Mouse (Mus musculus) E14TG2a.4 (cell line): Measurements from ENCODE around the gene Ttf1.
A peak's percentile ranks its signal among the peaks of the same experiment; 100 is the strongest.

Experiments used
- H3K27me3 ChIP-seq: 2 replicates; pipeline ENCODE4 v1.6.1; 2014; ENCODE audit warnings: low read length, control low read depth; ENCODE audit not compliant: insufficient read depth
- H3K36me3 ChIP-seq: 2 replicates; pipeline ENCODE4 v1.6.1; 2014; ENCODE audit warnings: low read length, control low read depth; ENCODE audit not compliant: insufficient read depth
- H3K4me1 ChIP-seq: replicated peaks from 2 replicates; pipeline ENCODE4 v1.6.1; 2014; ENCODE audit warnings: low read depth, low read length, control low read depth
- H3K4me3 ChIP-seq: replicated peaks from 2 replicates; pipeline ENCODE4 v1.5.1; 2014; ENCODE audit warnings: mild to moderate bottlenecking, low read length
- H3K9me3 ChIP-seq: 2 replicates; pipeline ENCODE4 v1.6.1; 2014; ENCODE audit warnings: low read length, control low read depth
- CTCF ChIP-seq: conservative IDR thresholded peaks from 2 replicates; pipeline ENCODE4 v1.5.1; 2014; ENCODE audit warnings: low read length
- NANOG ChIP-seq: IDR thresholded peaks from 2 replicates; pipeline ENCODE4 v1.6.1; 2014; ENCODE audit warnings: borderline replicate concordance, low read length, mixed read lengths
- POU5F1 ChIP-seq: IDR thresholded peaks from 2 replicates; pipeline ENCODE4 v1.6.1; 2014; ENCODE audit warnings: low read length, borderline replicate concordance

Ttf1 gene

DNA sequence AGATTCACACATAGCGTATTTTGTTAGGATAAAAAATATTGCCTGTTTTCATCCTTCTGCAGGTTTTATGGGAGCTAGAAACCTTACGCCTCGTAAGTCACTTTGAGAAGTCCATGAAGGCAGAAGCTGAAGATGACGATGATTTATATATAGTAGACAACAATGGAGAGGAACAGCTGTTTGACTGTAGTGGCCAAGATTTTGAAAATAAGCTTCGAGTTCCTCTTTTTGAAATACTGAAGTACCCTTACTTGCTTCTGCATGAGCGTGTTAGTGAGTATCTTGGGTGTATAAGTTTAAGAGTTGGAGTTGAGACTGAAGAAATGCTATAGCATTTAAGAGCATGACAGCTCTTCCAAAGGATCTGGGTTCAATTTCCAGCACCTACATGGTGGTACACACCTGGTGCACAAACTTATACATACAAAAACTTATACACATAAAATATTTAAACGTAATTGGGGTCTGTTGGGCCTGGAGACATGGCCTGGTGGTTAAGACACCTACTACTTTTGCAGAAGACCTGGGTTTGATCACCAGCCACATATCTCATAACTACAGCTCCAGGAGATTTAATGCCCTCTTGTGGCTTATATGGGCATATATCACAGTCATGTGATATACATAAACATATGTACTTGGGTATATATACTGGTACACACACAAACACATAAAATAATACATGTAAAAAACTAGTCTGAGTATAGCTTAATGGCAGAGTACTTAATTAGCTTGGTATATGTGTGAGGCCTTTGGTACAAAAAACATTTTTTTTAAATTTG is 70.2 kb downstream of the Ttf1 start:
- H3K36me3 ChIP-seq, result peaks cover 91% of the 10 kb centered on the region
- no peaks in the 10 kb centered on the region for H3K27me3 ChIP-seq
- H3K9me3 ChIP-seq, result no peaks in the 10 kb centered on the region
- H3K4me1 ChIP-seq, result peaks cover 36% of the 10 kb centered on the region
- TF ChIP-seq NANOG (no peak), CTCF (peak; percentile 19), POU5F1 (no peak)
- no peak overlapping the region for H3K4me3 ChIP-seq

DNA sequence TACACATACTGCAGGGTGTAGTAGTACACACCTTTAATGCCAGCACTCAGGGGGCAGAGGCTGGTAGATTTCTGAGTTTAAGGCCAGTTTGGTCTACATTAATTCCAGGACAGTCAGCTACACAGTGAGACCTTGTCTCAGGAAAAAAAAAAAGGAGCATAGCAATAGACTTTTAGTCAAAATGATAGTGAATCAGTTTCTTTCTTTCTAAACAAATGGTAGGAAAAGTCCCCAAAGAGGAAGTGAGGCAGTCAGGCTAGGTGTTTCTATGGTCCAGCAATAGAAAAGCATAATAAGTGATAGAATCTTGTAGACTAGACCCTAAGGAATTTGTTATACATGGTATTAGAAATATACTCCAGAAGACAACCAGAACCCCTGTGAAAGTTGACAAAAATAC is 75.1 kb downstream of the Ttf1 start:
- TF ChIP-seq NANOG (no peak), POU5F1 (no peak)
- no peak overlapping the region for H3K4me3 ChIP-seq
- peaks cover 23% of the 10 kb centered on the region for H3K4me1 ChIP-seq
- no peaks in the 10 kb centered on the region for H3K27me3 ChIP-seq
- peaks cover 97% of the 10 kb centered on the region for H3K36me3 ChIP-seq
- H3K9me3 ChIP-seq, result no peaks in the 10 kb centered on the region
